Mouse (Mus musculus): ENCODE results near the gene Trpv1. TPM values are rescaled to one million over a fixed set of nuclear protein-coding genes. Genes with fewer than 3 reads are reported as not detected.

Gene Trpv1
- polyA plus RNA-seq, 1 experiment from 2014 or later: not detected

GRCm38 (mm10) chr11:73258664-73259063, 24.6 kb downstream of the Trpv1 start:
- Histone ChIP-seq H3K9ac (replicated peaks; ENCODE audit: low read depth, low read length) (no peak overlapping the region), H3K36me3 (ENCODE audit: control insufficient read depth, insufficient read depth) (no peaks in the 10 kb centered on the region), H3K27ac (ENCODE audit: low read length) (no peak overlapping the region), H3K9me3 (ENCODE audit: control insufficient read depth, low read length) (no peaks in the 10 kb centered on the region), H3K4me1 (replicated peaks; ENCODE audit: control insufficient read depth, insufficient read depth, low read length) (no peaks in the 10 kb centered on the region), H3K27me3 (replicated peaks; ENCODE audit: control insufficient read depth, insufficient read depth, low read length) (no peaks in the 10 kb centered on the region), H3K4me2 (ENCODE audit: low read length) (no peak overlapping the region), H3K4me3 (replicated peaks; ENCODE audit: low read length) (no peak overlapping the region)
- no peak for ATAC-seq

DNA sequence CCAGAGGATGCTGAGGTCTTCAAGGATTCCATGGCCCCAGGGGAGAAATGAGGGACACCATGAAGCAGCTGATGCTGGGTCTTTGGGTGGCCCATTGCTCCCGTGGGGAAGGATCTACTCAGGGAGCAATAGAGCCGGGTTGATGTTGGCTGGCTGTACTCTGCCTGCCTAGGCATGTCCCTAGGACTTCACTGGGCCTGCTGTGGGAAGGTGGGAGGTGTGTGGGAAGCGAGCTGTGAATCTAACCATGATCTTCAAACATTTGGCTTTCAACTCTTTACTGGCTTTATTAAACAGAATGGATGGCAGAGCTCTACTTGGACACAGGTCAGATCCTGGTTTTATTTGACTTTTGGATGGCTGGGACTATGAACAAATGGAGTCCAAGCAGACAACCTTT, 26.4 kb downstream of the Trpv1 start:
- WGBS: 76% methylated on average over 3 of the region's 3 CpGs
- Histone ChIP-seq H3K9me3 (ENCODE audit: control insufficient read depth, low read length) (no peaks in the 10 kb centered on the region), H3K27me3 (replicated peaks; ENCODE audit: control insufficient read depth, insufficient read depth, low read length) (no peaks in the 10 kb centered on the region), H3K4me2 (ENCODE audit: low read length) (no peak overlapping the region), H3K36me3 (ENCODE audit: control insufficient read depth, insufficient read depth) (no peaks in the 10 kb centered on the region), H3K4me1 (replicated peaks; ENCODE audit: control insufficient read depth, insufficient read depth, low read length) (no peaks in the 10 kb centered on the region), H3K27ac (ENCODE audit: low read length) (no peak overlapping the region), H3K4me3 (replicated peaks; ENCODE audit: low read length) (no peak overlapping the region), H3K9ac (replicated peaks; ENCODE audit: low read depth, low read length) (no peak overlapping the region)
- no peak for ATAC-seq

GRCm38 (mm10) chr11:73261385-73261784, 27.3 kb downstream of the Trpv1 start:
- no peaks in the 10 kb centered on the region for H3K4me1 ChIP-seq (replicated peaks; ENCODE audit: control insufficient read depth, insufficient read depth, low read length)
- H3K9me3 ChIP-seq (ENCODE audit: control insufficient read depth, low read length): no peaks in the 10 kb centered on the region
- no peaks in the 10 kb centered on the region for H3K27me3 ChIP-seq (replicated peaks; ENCODE audit: control insufficient read depth, insufficient read depth, low read length)
- H3K36me3 ChIP-seq (ENCODE audit: control insufficient read depth, insufficient read depth): no peaks in the 10 kb centered on the region
- ATAC-seq: no peak
- WGBS: 83% methylated on average over 1 of the region's 1 CpGs
- H3K4me2 ChIP-seq (ENCODE audit: low read length): no peak overlapping the region
- H3K4me3 ChIP-seq (replicated peaks; ENCODE audit: low read length): no peak overlapping the region
- H3K27ac ChIP-seq (ENCODE audit: low read length): no peak overlapping the region
- no peak overlapping the region for H3K9ac ChIP-seq (replicated peaks; ENCODE audit: low read depth, low read length)

DNA sequence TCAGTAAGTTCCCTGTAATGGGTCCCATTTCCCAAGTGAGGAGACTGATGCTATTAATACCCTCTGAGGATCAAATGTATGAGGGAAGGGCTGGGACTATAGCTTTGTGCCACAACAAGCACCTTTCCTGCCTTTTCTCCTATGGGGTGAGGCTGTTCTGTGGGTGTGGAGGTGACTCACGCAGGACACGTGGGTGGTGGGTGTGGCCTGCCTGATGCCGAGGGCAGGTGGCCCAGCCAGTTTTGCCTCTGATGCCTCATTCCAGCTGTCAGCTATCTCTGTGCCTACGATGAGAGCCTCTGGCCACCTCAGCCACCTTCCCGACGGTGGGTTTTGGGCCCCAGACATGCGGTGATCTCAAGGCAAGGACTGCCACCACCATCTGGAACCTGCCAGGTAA, 33.2 kb downstream of the Trpv1 start, which contains the start of gene Trpv3:
Gene Trpv3 (plus strand): TSS at position 122 of the 400 bp plus-strand sequence.
- no peak for ATAC-seq
- H3K4me2 ChIP-seq (ENCODE audit: low read length): no peak within 1 kb of the TSS
- H3K27me3 ChIP-seq (replicated peaks; ENCODE audit: control insufficient read depth, insufficient read depth, low read length): no peaks in the 10 kb centered on the region
- no peak within 1 kb of the TSS for H3K27ac ChIP-seq (ENCODE audit: low read length)
- H3K9me3 ChIP-seq (ENCODE audit: control insufficient read depth, low read length): no peaks in the 10 kb centered on the region
- no peak within 1 kb of the TSS for H3K4me3 ChIP-seq (replicated peaks; ENCODE audit: low read length)
- WGBS: 80% methylated on average over 7 of the region's 7 CpGs
- no peaks in the 10 kb centered on the region for H3K4me1 ChIP-seq (replicated peaks; ENCODE audit: control insufficient read depth, insufficient read depth, low read length)
- no peak within 1 kb of the TSS for H3K9ac ChIP-seq (replicated peaks; ENCODE audit: low read depth, low read length)
- no peaks in the 10 kb centered on the region for H3K36me3 ChIP-seq (ENCODE audit: control insufficient read depth, insufficient read depth)

DNA sequence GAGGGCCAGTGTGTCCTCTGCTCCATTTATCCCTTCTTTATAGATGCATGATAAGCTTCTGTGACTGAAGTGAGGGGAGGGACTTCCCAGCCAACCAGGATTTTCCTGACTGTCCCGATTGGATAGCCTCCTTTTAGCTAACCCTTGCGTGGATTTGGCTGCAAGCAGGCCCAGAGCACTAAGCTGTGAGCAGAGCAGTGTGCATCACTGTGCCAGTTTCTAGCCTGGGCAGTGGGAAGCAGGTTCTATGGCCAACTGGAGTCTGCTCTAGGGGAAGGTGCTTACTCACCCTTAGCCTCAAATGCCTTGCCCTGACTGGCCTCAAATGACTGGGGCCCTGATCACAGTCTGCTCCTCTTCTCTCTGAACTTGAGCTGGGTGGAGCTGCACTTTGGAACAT, 40.7 kb downstream of the Trpv1 start:
- WGBS: 23% methylated on average over 2 of the region's 2 CpGs
- Histone ChIP-seq H3K36me3 (ENCODE audit: control insufficient read depth, insufficient read depth) (no peaks in the 10 kb centered on the region), H3K9me3 (ENCODE audit: control insufficient read depth, low read length) (no peaks in the 10 kb centered on the region), H3K4me3 (replicated peaks; ENCODE audit: low read length) (no peak overlapping the region), H3K4me2 (ENCODE audit: low read length) (no peak overlapping the region), H3K9ac (replicated peaks; ENCODE audit: low read depth, low read length) (no peak overlapping the region), H3K4me1 (replicated peaks; ENCODE audit: control insufficient read depth, insufficient read depth, low read length) (no peaks in the 10 kb centered on the region), H3K27ac (ENCODE audit: low read length) (no peak overlapping the region), H3K27me3 (replicated peaks; ENCODE audit: control insufficient read depth, insufficient read depth, low read length) (no peaks in the 10 kb centered on the region)
- no peak for ATAC-seq

- no peak overlapping the region for H3K27ac ChIP-seq (ENCODE audit: low read length)
- H3K9me3 ChIP-seq (ENCODE audit: control insufficient read depth, low read length): no peaks in the 10 kb centered on the region
- H3K4me1 ChIP-seq (replicated peaks; ENCODE audit: control insufficient read depth, insufficient read depth, low read length): no peaks in the 10 kb centered on the region
- H3K4me3 ChIP-seq (replicated peaks; ENCODE audit: low read length): no peak overlapping the region
- no peak for ATAC-seq
- WGBS: 68% methylated on average over 5 of the region's 5 CpGs
- no peak overlapping the region for H3K9ac ChIP-seq (replicated peaks; ENCODE audit: low read depth, low read length)
- H3K27me3 ChIP-seq (replicated peaks; ENCODE audit: control insufficient read depth, insufficient read depth, low read length): no peaks in the 10 kb centered on the region
- no peak overlapping the region for H3K4me2 ChIP-seq (ENCODE audit: low read length)
- H3K36me3 ChIP-seq (ENCODE audit: control insufficient read depth, insufficient read depth): no peaks in the 10 kb centered on the region
Measured at GRCm38 (mm10) chr11:73280710-73281109, 46.6 kb downstream of the Trpv1 start.

DNA sequence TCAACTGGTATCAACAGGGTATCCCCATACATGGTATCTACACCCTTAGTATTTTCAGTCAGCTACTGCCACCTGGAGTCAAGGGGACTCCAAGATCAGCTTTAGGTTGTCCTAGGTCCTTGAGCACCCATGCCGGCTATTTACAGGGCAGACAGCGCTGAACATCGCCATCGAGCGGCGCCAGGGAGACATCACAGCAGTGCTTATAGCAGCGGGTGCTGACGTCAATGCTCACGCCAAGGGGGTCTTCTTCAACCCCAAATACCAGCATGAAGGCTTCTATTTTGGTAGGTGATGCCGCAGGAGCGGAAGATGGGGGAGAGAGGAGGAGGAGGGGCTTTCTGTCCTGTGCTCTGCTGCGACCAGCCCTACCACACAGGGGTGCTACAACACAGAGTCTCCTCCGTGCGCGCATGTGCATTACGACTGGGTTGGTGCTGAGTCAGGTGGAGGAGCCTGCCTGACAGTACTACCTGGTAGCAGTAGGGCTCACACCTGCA, 47.5 kb downstream of the Trpv1 start:
- Histone ChIP-seq H3K4me1 (replicated peaks; ENCODE audit: control insufficient read depth, insufficient read depth, low read length) (no peaks in the 10 kb centered on the region), H3K4me3 (replicated peaks; ENCODE audit: low read length) (peak overlapping the region; percentile 44), H3K27ac (ENCODE audit: low read length) (no peak overlapping the region), H3K9me3 (ENCODE audit: control insufficient read depth, low read length) (no peaks in the 10 kb centered on the region), H3K36me3 (ENCODE audit: control insufficient read depth, insufficient read depth) (no peaks in the 10 kb centered on the region), H3K9ac (replicated peaks; ENCODE audit: low read depth, low read length) (peak overlapping the region; percentile 55), H3K4me2 (ENCODE audit: low read length) (peak overlapping the region; percentile 58), H3K27me3 (replicated peaks; ENCODE audit: control insufficient read depth, insufficient read depth, low read length) (no peaks in the 10 kb centered on the region)
- peak; percentile 91 for ATAC-seq
- WGBS: 2% methylated on average over 16 of the region's 16 CpGs

GRCm38 (mm10) chr11:73283369-73283768, 49.3 kb downstream of the Trpv1 start:
- WGBS: 79% methylated on average over 9 of the region's 9 CpGs
- Histone ChIP-seq H3K9ac (replicated peaks; ENCODE audit: low read depth, low read length) (no peak overlapping the region), H3K9me3 (ENCODE audit: control insufficient read depth, low read length) (no peaks in the 10 kb centered on the region), H3K36me3 (ENCODE audit: control insufficient read depth, insufficient read depth) (no peaks in the 10 kb centered on the region), H3K4me3 (replicated peaks; ENCODE audit: low read length) (no peak overlapping the region), H3K27ac (ENCODE audit: low read length) (no peak overlapping the region), H3K4me1 (replicated peaks; ENCODE audit: control insufficient read depth, insufficient read depth, low read length) (no peaks in the 10 kb centered on the region), H3K4me2 (ENCODE audit: low read length) (no peak overlapping the region), H3K27me3 (replicated peaks; ENCODE audit: control insufficient read depth, insufficient read depth, low read length) (no peaks in the 10 kb centered on the region)
- no peak for ATAC-seq

DNA sequence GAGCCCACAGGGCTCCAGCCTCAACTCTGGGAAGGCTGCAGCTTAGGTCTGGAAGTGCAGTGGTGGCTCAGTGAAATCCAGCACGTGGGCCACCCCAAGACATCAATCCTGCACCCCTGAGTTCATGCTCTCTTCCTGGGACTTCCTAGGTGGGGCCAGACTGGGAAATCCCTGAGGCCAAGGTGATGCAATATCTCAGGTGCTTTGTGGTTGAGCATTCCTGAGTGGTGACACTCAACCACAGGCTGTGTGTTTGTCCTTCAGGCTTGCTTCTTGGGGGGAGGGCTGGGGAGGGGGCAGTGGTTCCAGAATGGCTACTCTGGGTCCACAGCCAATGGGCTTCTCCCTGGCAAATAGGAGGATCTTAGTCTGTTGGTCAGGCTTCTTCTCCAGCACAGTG, 49.8 kb downstream of the Trpv1 start:
- H3K27me3 ChIP-seq (replicated peaks; ENCODE audit: control insufficient read depth, insufficient read depth, low read length): no peaks in the 10 kb centered on the region
- no peaks in the 10 kb centered on the region for H3K9me3 ChIP-seq (ENCODE audit: control insufficient read depth, low read length)
- no peak overlapping the region for H3K9ac ChIP-seq (replicated peaks; ENCODE audit: low read depth, low read length)
- no peaks in the 10 kb centered on the region for H3K4me1 ChIP-seq (replicated peaks; ENCODE audit: control insufficient read depth, insufficient read depth, low read length)
- H3K36me3 ChIP-seq (ENCODE audit: control insufficient read depth, insufficient read depth): no peaks in the 10 kb centered on the region
- H3K27ac ChIP-seq (ENCODE audit: low read length): no peak overlapping the region
- 44% methylated on average over 1 of the region's 1 CpGs for WGBS
- ATAC-seq: no peak
- no peak overlapping the region for H3K4me3 ChIP-seq (replicated peaks; ENCODE audit: low read length)
- no peak overlapping the region for H3K4me2 ChIP-seq (ENCODE audit: low read length)

DNA sequence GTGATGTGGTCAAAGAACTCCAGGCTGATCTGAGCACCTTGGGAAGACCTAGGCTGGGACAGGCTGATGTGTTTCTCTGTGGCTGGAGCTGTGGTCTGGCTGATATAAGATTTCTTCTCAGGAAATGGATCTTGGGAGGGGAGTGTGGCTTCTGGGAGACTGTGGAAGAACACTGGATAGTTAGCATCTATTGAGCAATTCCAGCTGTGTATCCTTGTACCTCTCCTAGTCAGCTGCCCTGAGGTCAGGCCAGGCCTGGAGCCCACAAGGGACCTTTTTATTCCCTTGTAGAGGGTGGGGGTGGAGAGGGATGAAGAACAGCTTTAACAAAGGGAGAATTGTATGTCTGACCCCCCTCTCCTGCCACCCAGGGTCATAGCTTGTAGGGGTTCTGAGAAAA, 50.3 kb downstream of the Trpv1 start:
- H3K36me3 ChIP-seq (ENCODE audit: control insufficient read depth, insufficient read depth): no peaks in the 10 kb centered on the region
- H3K27me3 ChIP-seq (replicated peaks; ENCODE audit: control insufficient read depth, insufficient read depth, low read length): no peaks in the 10 kb centered on the region
- H3K27ac ChIP-seq (ENCODE audit: low read length): no peak overlapping the region
- H3K4me3 ChIP-seq (replicated peaks; ENCODE audit: low read length): no peak overlapping the region
- H3K9ac ChIP-seq (replicated peaks; ENCODE audit: low read depth, low read length): no peak overlapping the region
- H3K4me1 ChIP-seq (replicated peaks; ENCODE audit: control insufficient read depth, insufficient read depth, low read length): no peaks in the 10 kb centered on the region
- no peaks in the 10 kb centered on the region for H3K9me3 ChIP-seq (ENCODE audit: control insufficient read depth, low read length)
- no peak overlapping the region for H3K4me2 ChIP-seq (ENCODE audit: low read length)
- ATAC-seq: no peak
